Mouse (Mus musculus): Measurements from ENCODE around the gene E2f1. TPM values are rescaled to one million over a fixed set of nuclear protein-coding genes. Genes with fewer than 3 reads are reported as not detected.

The E2f1 gene
- polyA plus RNA-seq (2015; fragmentation: Illumina TruSeq; extraction: RNeasy Lipid Tissue Mini Kit (QIAGEN cat#74804); ENCODE audit: insufficient read depth, low read depth, low replicate concordance): 1.2 TPM

DNA sequence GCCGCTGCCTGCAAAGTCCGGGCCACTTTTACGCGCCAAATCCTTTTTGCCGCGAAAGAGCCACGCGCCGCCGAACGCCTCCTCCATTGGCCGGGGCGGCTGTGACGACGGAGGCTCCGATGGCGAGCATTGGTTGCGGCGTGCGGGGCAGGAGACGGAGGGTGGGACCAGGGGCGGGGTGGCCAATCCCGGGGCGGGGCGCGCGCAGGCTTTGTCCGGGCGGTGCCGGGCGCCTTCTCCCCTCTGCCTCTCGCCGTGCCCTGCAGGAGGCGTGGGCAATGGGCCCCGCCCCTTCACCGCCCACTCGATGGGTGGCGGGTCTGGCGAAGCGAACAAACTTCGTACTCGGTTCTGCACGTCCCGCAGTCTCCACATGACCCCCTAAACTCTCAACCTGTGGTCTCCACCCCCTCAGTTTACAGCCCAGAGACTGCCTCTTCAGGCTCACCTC is at the start of gene E2f1:
Gene E2f1, minus strand, starts transcription at position 57 of the 451 bp plus-strand sequence.

DNA sequence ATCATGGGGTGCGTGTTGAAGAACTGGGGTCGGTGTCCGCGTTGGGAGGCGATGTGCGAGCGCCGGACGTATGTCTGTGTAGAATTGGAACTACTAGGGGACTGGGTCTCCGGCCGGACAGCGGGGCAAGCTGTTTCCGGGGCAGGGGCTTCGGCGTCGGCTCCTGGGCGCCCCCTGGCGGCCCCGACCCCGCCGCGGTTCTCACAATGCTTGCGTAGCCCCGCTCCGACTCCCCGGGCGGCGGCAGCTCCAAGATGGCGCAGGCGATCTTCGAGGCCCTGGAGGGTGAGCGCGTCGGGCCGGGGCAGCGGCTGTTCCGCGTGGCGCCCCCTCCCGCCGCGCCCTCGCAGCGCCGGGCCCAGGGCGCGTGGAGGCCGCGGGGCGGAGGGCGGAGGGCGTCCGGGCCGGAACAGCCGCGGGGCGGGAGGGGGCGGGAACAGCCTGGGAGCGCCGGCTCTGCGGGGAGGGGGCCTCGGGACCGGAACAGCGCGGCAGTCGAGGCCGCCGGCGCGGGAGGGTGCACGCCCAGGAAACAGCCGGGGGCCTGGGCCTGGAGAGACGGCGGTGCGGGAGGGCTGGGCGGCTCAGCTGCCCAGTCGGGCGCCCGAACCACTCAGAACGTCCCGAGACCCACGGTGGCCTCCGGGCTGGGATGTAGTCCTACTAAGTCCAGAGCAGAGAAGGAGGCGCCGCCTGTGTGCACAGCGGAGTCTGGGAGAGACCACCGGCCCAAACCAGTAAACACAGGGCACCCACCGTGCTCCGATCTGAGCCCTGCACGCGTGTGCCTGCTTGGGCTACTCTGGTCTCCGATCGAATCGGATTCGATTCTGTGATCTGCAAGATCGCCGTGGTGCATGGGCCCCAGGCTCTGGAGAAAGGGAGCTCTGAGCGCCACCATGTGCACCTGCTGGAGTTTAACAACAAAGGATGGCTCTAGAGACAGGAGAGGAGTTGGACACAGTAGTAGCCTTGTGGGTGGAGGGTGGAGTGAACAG is 43.7 kb upstream of the E2f1 start, which contains the start of the genes Zfp341 and 4930519P11Rik:
Gene Zfp341, plus strand, starts transcription at position 180 of the 998 bp plus-strand sequence.
Gene 4930519P11Rik, minus strand, starts transcription at position 320 of the 998 bp plus-strand sequence.

DNA sequence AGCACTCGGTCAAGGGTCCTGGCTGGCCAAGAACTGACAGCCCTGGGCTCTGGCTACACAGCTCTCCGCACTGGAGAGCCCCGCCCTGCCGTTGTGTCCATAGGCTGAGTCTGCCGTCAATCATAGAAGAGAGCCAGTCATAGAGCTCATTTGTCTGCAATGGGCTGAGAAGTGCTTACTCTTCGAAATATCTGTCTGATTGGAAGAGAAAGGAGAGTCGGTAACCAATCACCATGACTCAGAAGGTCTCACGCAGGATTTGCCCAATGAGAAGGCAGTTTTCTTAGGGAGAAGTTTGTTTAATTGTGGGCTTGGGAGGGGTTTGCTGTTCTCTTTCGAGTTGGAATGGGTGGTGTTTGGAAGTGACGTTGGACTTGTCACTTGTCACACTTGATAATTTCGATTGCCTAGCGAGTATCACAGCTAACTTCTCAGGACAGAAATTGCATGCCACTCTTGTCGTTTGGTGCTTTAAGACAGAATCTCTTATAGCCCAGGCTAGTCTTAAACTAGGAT is 34.0 kb upstream of the E2f1 start, which contains the start of gene Pxmp4:
Gene Pxmp4, minus strand, starts transcription at position 71 of the 516 bp plus-strand sequence.

DNA sequence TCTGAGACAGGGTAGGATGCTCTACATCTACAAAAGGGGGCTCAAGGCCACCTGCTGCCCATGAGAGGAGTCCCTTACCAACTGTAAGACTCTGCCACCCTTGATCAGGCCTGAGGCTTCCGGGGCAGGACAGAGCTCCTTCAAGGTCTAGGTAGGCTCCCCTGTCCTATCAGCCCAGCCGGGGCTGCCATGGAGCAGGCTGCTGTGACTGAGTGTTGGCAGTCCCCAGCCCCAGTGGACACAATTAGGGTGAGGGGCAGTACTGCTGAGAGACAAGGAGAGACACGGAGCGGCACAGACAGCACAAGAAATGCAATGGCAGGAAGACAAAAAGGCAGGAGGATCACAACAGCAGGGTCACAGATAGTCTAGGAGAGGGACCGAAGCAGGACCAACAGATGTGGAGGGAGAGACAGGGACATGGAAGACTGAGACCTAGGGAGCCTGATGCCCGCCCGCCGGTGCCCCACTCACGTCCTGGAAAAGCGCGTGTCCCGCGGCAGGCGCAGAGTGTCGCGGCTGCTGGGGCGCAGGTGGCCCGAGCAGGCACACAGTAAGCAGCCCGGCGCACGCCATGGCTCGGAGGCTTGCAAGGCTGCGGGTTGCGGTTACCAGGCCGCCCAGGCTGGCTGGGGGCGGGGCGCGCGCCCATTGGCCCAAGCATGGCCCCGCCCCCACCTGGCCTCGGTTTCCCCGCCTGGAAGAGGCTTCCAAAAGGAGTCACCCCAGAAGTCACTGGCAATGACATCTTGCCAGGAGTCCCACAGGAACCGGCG is 11.2 kb downstream of the E2f1 start, which contains the start of gene Necab3:
Gene Necab3, minus strand, starts transcription at position 627 of the 776 bp plus-strand sequence.

GRCm38 (mm10) chr2:154551476-154551875 is 18.2 kb downstream of the E2f1 start, which contains the start of gene Actl10:
Gene Actl10, plus strand, starts transcription at chr2:154551776.

GRCm38 (mm10) chr2:154546711-154547110 is 23.0 kb downstream of the E2f1 start, which contains the start of gene 1700003F12Rik:
Gene 1700003F12Rik, plus strand, starts transcription at chr2:154547085.

Other genes starting within 250 kb of the E2f1 start
- 3.8 TPM for gene Cdk5rap1, start 196.9 kb downstream of the E2f1 start, polyA plus RNA-seq (2015; fragmentation: Illumina TruSeq; extraction: RNeasy Lipid Tissue Mini Kit (QIAGEN cat#74804); ENCODE audit: insufficient read depth, low read depth, low replicate concordance)
- gene Snta1, start 161.8 kb downstream of the E2f1 start, polyA plus RNA-seq (2015; fragmentation: Illumina TruSeq; extraction: RNeasy Lipid Tissue Mini Kit (QIAGEN cat#74804); ENCODE audit: insufficient read depth, low read depth, low replicate concordance): 4.6 TPM
- gene Cbfa2t2, start 133.4 kb downstream of the E2f1 start, polyA plus RNA-seq (2015; fragmentation: Illumina TruSeq; extraction: RNeasy Lipid Tissue Mini Kit (QIAGEN cat#74804); ENCODE audit: insufficient read depth, low read depth, low replicate concordance): 2.5 TPM
- not detected for gene 1700003F12Rik, start 22.8 kb downstream of the E2f1 start, polyA plus RNA-seq (2015; fragmentation: Illumina TruSeq; extraction: RNeasy Lipid Tissue Mini Kit (QIAGEN cat#74804); ENCODE audit: insufficient read depth, low read depth, low replicate concordance)
- gene Actl10, start 18.1 kb downstream of the E2f1 start, polyA plus RNA-seq (2015; fragmentation: Illumina TruSeq; extraction: RNeasy Lipid Tissue Mini Kit (QIAGEN cat#74804); ENCODE audit: insufficient read depth, low read depth, low replicate concordance): not detected
- gene Necab3, start 11.0 kb downstream of the E2f1 start, polyA plus RNA-seq (2015; fragmentation: Illumina TruSeq; extraction: RNeasy Lipid Tissue Mini Kit (QIAGEN cat#74804); ENCODE audit: insufficient read depth, low read depth, low replicate concordance): not detected
- 4.9 TPM for gene Pxmp4, start 33.8 kb upstream of the E2f1 start, polyA plus RNA-seq (2015; fragmentation: Illumina TruSeq; extraction: RNeasy Lipid Tissue Mini Kit (QIAGEN cat#74804); ENCODE audit: insufficient read depth, low read depth, low replicate concordance)
- gene Zfp341, start 43.4 kb upstream of the E2f1 start, polyA plus RNA-seq (2015; fragmentation: Illumina TruSeq; extraction: RNeasy Lipid Tissue Mini Kit (QIAGEN cat#74804); ENCODE audit: insufficient read depth, low read depth, low replicate concordance): 1.0 TPM
- gene 4930519P11Rik, start 43.5 kb upstream of the E2f1 start, polyA plus RNA-seq (2015; fragmentation: Illumina TruSeq; extraction: RNeasy Lipid Tissue Mini Kit (QIAGEN cat#74804); ENCODE audit: insufficient read depth, low read depth, low replicate concordance): not detected
- gene Chmp4b, start 81.8 kb upstream of the E2f1 start, polyA plus RNA-seq (2015; fragmentation: Illumina TruSeq; extraction: RNeasy Lipid Tissue Mini Kit (QIAGEN cat#74804); ENCODE audit: insufficient read depth, low read depth, low replicate concordance): 35.4 TPM
- not detected for gene Gm14214, start 200.1 kb upstream of the E2f1 start, polyA plus RNA-seq (2015; fragmentation: Illumina TruSeq; extraction: RNeasy Lipid Tissue Mini Kit (QIAGEN cat#74804); ENCODE audit: insufficient read depth, low read depth, low replicate concordance)
- 22.9 TPM for gene Raly, start 221.2 kb upstream of the E2f1 start, polyA plus RNA-seq (2015; fragmentation: Illumina TruSeq; extraction: RNeasy Lipid Tissue Mini Kit (QIAGEN cat#74804); ENCODE audit: insufficient read depth, low read depth, low replicate concordance)
- gene a, start 221.5 kb upstream of the E2f1 start, polyA plus RNA-seq (2015; fragmentation: Illumina TruSeq; extraction: RNeasy Lipid Tissue Mini Kit (QIAGEN cat#74804); ENCODE audit: insufficient read depth, low read depth, low replicate concordance): not detected